Mouse (Mus musculus): ENCODE results near the gene Dhrs4. TPM values are rescaled to one million over a fixed set of nuclear protein-coding genes. Genes with fewer than 3 reads are reported as not detected.
A peak's percentile ranks its signal among the peaks of the same experiment; 100 is the strongest.

Dhrs4 gene
- polyA plus RNA-seq, 1 experiment from 2014 or later = 28.5 TPM

- Histone ChIP-seq H3K4me3 (ENCODE audit: inconsistent target) (no peak overlapping the region), H3K27ac (no peak overlapping the region), H3K79me2 (ENCODE audit: inconsistent target) (no peaks in the 10 kb centered on the region), H3K36me3 (ENCODE audit: inconsistent target) (no peaks in the 10 kb centered on the region)
- WGBS (ENCODE audit: missing documents) = 81% methylated on average over 2 of the region's 2 CpGs
These were observed 9.5 kb upstream of the Dhrs4 start for GRCm38 (mm10) chr14:55469041-55469440.

GRCm38 (mm10) chr14:55469821-55470220, 8.7 kb upstream of the Dhrs4 start:
- Histone ChIP-seq H3K79me2 (ENCODE audit: inconsistent target) (no peaks in the 10 kb centered on the region), H3K27ac (no peak overlapping the region), H3K36me3 (ENCODE audit: inconsistent target) (no peaks in the 10 kb centered on the region), H3K4me3 (ENCODE audit: inconsistent target) (no peak overlapping the region)
- WGBS (ENCODE audit: missing documents) = 87% methylated on average over 6 of the region's 6 CpGs

GRCm38 (mm10) chr14:55470806-55471205, 7.8 kb upstream of the Dhrs4 start:
- WGBS (ENCODE audit: missing documents) = 4% methylated on average over 10 of the region's 10 CpGs
- H3K27ac ChIP-seq = no peak overlapping the region
- no peak overlapping the region for H3K4me3 ChIP-seq (ENCODE audit: inconsistent target)
- H3K79me2 ChIP-seq (ENCODE audit: inconsistent target) = no peaks in the 10 kb centered on the region
- no peaks in the 10 kb centered on the region for H3K36me3 ChIP-seq (ENCODE audit: inconsistent target)

GRCm38 (mm10) chr14:55475654-55476053, 2.9 kb upstream of the Dhrs4 start:
- WGBS (ENCODE audit: missing documents) = 82% methylated on average over 2 of the region's 2 CpGs
- H3K27ac ChIP-seq = no peak overlapping the region
- H3K79me2 ChIP-seq (ENCODE audit: inconsistent target) = no peaks in the 10 kb centered on the region

GRCm38 (mm10) chr14:55477421-55477820, 1.1 kb upstream of the Dhrs4 start:
- Histone ChIP-seq H3K4me3 (ENCODE audit: inconsistent target) (no peak overlapping the region), H3K27ac (no peak overlapping the region), H3K79me2 (ENCODE audit: inconsistent target) (no peaks in the 10 kb centered on the region), H3K36me3 (ENCODE audit: inconsistent target) (no peaks in the 10 kb centered on the region)
- 100% methylated on average over 1 of the region's 1 CpGs for WGBS (ENCODE audit: missing documents)

More at GRCm38 (mm10) chr14:55475654-55476053, 2.9 kb upstream of the Dhrs4 start:
- no peaks in the 10 kb centered on the region for H3K36me3 ChIP-seq (ENCODE audit: inconsistent target)
- no peak overlapping the region for H3K4me3 ChIP-seq (ENCODE audit: inconsistent target)

GRCm38 (mm10) chr14:55477829-55478228, 729 bp upstream of the Dhrs4 start:
- 93% methylated on average over 5 of the region's 5 CpGs for WGBS (ENCODE audit: missing documents)
- no peaks in the 10 kb centered on the region for H3K36me3 ChIP-seq (ENCODE audit: inconsistent target)
- H3K4me3 ChIP-seq (ENCODE audit: inconsistent target) = no peak overlapping the region
- H3K27ac ChIP-seq = no peak overlapping the region
- no peaks in the 10 kb centered on the region for H3K79me2 ChIP-seq (ENCODE audit: inconsistent target)

GRCm38 (mm10) chr14:55479629-55480028, 1.1 kb downstream of the Dhrs4 start:
- Histone ChIP-seq H3K27ac (no peak overlapping the region), H3K36me3 (ENCODE audit: inconsistent target) (no peaks in the 10 kb centered on the region), H3K4me3 (ENCODE audit: inconsistent target) (no peak overlapping the region), H3K79me2 (ENCODE audit: inconsistent target) (no peaks in the 10 kb centered on the region)
- 96% methylated on average over 10 of the region's 10 CpGs for WGBS (ENCODE audit: missing documents)

GRCm38 (mm10) chr14:55484430-55485085, 6.0 kb downstream of the Dhrs4 start:
- Histone ChIP-seq H3K79me2 (ENCODE audit: inconsistent target) (no peaks in the 10 kb centered on the region), H3K36me3 (ENCODE audit: inconsistent target) (no peaks in the 10 kb centered on the region)
- 85% methylated on average over 5 of the region's 5 CpGs for WGBS (ENCODE audit: missing documents)

GRCm38 (mm10) chr14:55486836-55487235, 8.3 kb downstream of the Dhrs4 start:
- Histone ChIP-seq H3K27ac (no peak overlapping the region), H3K79me2 (ENCODE audit: inconsistent target) (no peaks in the 10 kb centered on the region), H3K36me3 (ENCODE audit: inconsistent target) (no peaks in the 10 kb centered on the region), H3K4me3 (ENCODE audit: inconsistent target) (no peak overlapping the region)
- 96% methylated on average over 8 of the region's 8 CpGs for WGBS (ENCODE audit: missing documents)

More at GRCm38 (mm10) chr14:55484430-55485085, 6.0 kb downstream of the Dhrs4 start:
- H3K4me3 ChIP-seq (ENCODE audit: inconsistent target) = no peak overlapping the region
- no peak overlapping the region for H3K27ac ChIP-seq

- 4% methylated on average over 62 of the region's 68 CpGs for WGBS (ENCODE audit: missing documents)
- H3K79me2 ChIP-seq (ENCODE audit: inconsistent target) = no peaks in the 10 kb centered on the region
- peak within 1 kb of the TSS; percentile 5; the same call in 1 of the 2 replicates for H3K4me3 ChIP-seq (ENCODE audit: inconsistent target)
- H3K36me3 ChIP-seq (ENCODE audit: inconsistent target) = no peaks in the 10 kb centered on the region
- no peak within 1 kb of the TSS for H3K27ac ChIP-seq
These were observed 12.0 kb downstream of the Dhrs4 start, which contains the start of gene Carmil3 for GRCm38 (mm10) chr14:55490361-55491201. Carmil3 (plus strand) TSS chr14:55490651.

- H3K36me3 ChIP-seq (ENCODE audit: inconsistent target) = no peaks in the 10 kb centered on the region
- peak overlapping the region; percentile 5; the same call in 1 of the 2 replicates for H3K4me3 ChIP-seq (ENCODE audit: inconsistent target)
- no peak overlapping the region for H3K27ac ChIP-seq
- no peaks in the 10 kb centered on the region for H3K79me2 ChIP-seq (ENCODE audit: inconsistent target)
- 4% methylated on average over 19 of the region's 30 CpGs for WGBS (ENCODE audit: missing documents)
These were observed 12.8 kb downstream of the Dhrs4 start for GRCm38 (mm10) chr14:55491291-55491833.

GRCm38 (mm10) chr14:55492103-55492502, 13.5 kb downstream of the Dhrs4 start:
- H3K36me3 ChIP-seq (ENCODE audit: inconsistent target) = no peaks in the 10 kb centered on the region
- H3K27ac ChIP-seq = no peak overlapping the region
- no peaks in the 10 kb centered on the region for H3K79me2 ChIP-seq (ENCODE audit: inconsistent target)
- WGBS (ENCODE audit: missing documents) = 47% methylated on average over 2 of the region's 3 CpGs
- H3K4me3 ChIP-seq (ENCODE audit: inconsistent target) = no peak overlapping the region

GRCm38 (mm10) chr14:55495509-55496240, 17.1 kb downstream of the Dhrs4 start:
- 83% methylated on average over 13 of the region's 20 CpGs for WGBS (ENCODE audit: missing documents)
- no peaks in the 10 kb centered on the region for H3K36me3 ChIP-seq (ENCODE audit: inconsistent target)
- H3K79me2 ChIP-seq (ENCODE audit: inconsistent target) = no peaks in the 10 kb centered on the region
- no peak overlapping the region for H3K27ac ChIP-seq
- H3K4me3 ChIP-seq (ENCODE audit: inconsistent target) = no peak overlapping the region

- WGBS (ENCODE audit: missing documents) = 78% methylated on average over 12 of the region's 16 CpGs
- no peak overlapping the region for H3K4me3 ChIP-seq (ENCODE audit: inconsistent target)
- no peak overlapping the region for H3K27ac ChIP-seq
- H3K36me3 ChIP-seq (ENCODE audit: inconsistent target) = no peaks in the 10 kb centered on the region
- H3K79me2 ChIP-seq (ENCODE audit: inconsistent target) = no peaks in the 10 kb centered on the region
These were observed 18.3 kb downstream of the Dhrs4 start for GRCm38 (mm10) chr14:55496761-55497448.

All from macrophage (primary cell).